Mouse (Mus musculus): ENCODE data around the gene 4930562C15Rik.

- no peak for TF ChIP-seq CTCF (IDR thresholded peaks at IDR 0.05; ENCODE audit: borderline replicate concordance, extremely low read depth, insufficient read depth, insufficient read length)
- TF ChIP-seq POLR2A (IDR thresholded peaks at IDR 0.05; ENCODE audit: borderline replicate concordance, extremely low read depth, insufficient read depth, insufficient read length, poor library complexity, severe bottlenecking): no peak
Measured at GRCm38 (mm10) chr16:4847041-4847440, 11.8 kb downstream of the 4930562C15Rik start.

Measured in brain, embryonic 14.5 days (tissue).